Mouse (Mus musculus) C2C12 (cell line): ENCODE data around the gene Tmem33.

ENCODE experiments used
- CTCF ChIP-seq: IDR thresholded peaks from one replicate; pipeline ENCODE4 v1.5.1; 2011; ENCODE audit not compliant: control insufficient read depth, insufficient read depth, insufficient read length
- MYOD1 ChIP-seq: IDR thresholded peaks from one replicate; pipeline ENCODE4 v1.6.1; 2011; ENCODE audit warnings: low read depth; ENCODE audit not compliant: control insufficient read depth, insufficient read length
- USF1 ChIP-seq: IDR thresholded peaks from one replicate; pipeline ENCODE4 v1.6.1; 2011; ENCODE audit warnings: low read depth, mild to moderate bottlenecking, control low read depth, moderate library complexity

DNA sequence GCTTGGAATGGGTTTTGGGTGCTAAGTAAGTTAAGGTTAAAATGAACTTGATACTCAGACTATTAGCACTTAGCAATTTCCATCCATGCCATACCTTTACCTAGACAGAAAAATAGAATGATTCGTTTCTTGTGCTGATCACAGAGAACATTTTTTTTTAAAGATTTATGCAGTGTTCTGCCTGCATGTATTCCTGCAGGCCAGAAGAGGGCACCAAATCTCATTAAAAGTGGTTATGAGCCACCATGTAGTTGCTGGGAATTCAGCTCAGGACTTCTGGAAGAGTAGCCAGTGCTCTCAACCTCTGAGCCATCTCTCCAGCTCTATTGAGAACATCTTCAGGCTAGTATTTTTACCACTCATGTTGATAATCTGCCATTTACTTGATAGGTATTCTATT, 5.7 kb downstream of the Tmem33 start:
- no peak for TF ChIP-seq MYOD1
- no peak for TF ChIP-seq CTCF
- TF ChIP-seq USF1: no peak
